Mouse (Mus musculus) brown adipose tissue, adult 24 weeks (tissue): ENCODE measurements around the gene Grap2. TPM values are rescaled to one million over a fixed set of nuclear protein-coding genes. Genes with fewer than 3 reads are reported as not detected.

ENCODE experiments used
- H3K27ac ChIP-seq: fragments of 200-500 bp; replicated peaks from 2 replicates; pipeline ENCODE4 v1.5.1; 2012; ENCODE audit warnings: low read depth, mild to moderate bottlenecking, low read length
- H3K4me1 ChIP-seq: fragments of 200-500 bp; 2 replicates; pipeline ENCODE4 v1.6.1; 2012; ENCODE audit warnings: low read length, mixed read lengths; ENCODE audit not compliant: control insufficient read depth, insufficient read depth, insufficient read length
- H3K4me3 ChIP-seq: fragments of 200-500 bp; 2 replicates; pipeline ENCODE4 v1.5.1; 2012; ENCODE audit warnings: low read depth, mild to moderate bottlenecking, low read length, moderate library complexity; ENCODE audit not compliant: insufficient read depth
- polyA plus RNA-seq: library from polyadenylated mRNA; stranded (reverse); fragments of >200 nt; gene quantifications from 2 replicates; pipeline ENCODE4 v1.2.4, GENCODE M21; 2012; ENCODE audit not compliant: missing spikeins, insufficient read depth, insufficient read length

Grap2 gene
- polyA plus RNA-seq, result 0.71 and 0.79 TPM in 2 replicates

DNA sequence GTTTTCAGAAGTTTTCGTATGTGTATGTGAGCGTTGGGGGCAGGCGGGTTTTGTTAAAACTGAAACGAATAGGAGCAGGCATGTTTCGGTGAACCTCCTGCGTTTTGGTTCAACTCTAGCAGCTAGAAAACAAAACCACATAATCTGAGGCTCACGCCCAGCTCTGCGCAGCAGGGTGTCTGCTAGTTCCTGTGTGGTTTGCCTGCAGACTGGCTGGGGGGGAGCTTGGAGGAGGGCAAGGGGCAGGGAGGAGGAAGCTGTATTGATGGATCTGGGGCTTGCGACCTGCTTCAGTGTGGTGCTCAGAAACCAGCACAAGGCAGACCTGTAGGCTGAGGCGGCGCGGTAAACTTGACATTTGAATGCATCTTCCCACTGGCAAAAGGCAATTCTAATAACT is at the start of gene Grap2:
TSS of gene Grap2 (plus strand) at position 304 of the 400 bp plus-strand sequence.
- Histone ChIP-seq H3K4me1 (no peaks in the 10 kb centered on the region), H3K4me3 (peak within 1 kb of the TSS; percentile 13; the same call in 1 of the 2 replicates)

DNA sequence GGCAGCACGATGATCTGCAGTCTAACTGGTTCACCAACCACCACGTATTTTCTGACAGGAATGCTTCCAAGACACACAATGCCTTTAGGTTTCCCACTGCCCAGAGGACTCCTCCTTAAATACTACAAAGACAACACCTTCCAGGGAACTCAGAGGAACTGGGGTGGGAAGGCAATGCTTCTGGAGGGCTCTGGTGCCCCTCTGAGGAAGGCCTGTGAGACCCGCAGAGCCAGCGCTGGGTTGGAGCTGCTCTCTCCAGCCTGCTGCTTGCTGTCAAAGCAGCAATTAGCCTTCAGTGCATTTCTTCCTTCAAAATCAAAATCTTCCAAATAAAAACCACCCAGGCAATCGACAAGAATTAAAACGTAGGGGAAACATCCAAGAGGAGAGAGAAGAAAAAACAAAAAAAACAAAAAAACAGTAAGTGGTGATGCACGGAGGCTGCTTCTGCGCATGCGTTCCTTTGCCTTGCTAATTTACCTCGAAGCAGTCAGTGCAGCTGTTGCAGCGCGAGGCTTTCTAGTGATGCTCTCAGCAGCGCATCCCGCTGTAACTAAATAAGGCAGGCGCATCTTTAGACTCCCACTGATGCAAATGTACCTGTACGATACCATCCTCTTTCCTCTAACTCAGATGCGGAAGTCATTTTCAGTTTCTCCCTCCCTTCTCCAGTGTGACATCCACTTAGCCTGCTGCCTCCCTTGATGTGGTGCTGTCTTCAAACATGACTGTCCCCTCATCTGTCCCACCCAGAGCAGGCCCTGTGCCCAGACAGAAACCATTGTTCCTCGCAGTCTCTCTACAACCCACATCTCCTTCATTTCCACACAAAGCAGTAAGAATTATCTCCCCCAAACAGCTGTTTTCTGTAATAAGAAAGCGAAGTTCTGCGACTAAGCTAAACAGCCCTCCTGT is 42.2 kb upstream of the Grap2 start:
- Histone ChIP-seq H3K4me1 (no peaks in the 10 kb centered on the region), H3K27ac (no peak overlapping the region), H3K4me3 (no peak overlapping the region)

More for the DNA sequence above, at the start of gene Grap2:
- no peak within 1 kb of the TSS for H3K27ac ChIP-seq

DNA sequence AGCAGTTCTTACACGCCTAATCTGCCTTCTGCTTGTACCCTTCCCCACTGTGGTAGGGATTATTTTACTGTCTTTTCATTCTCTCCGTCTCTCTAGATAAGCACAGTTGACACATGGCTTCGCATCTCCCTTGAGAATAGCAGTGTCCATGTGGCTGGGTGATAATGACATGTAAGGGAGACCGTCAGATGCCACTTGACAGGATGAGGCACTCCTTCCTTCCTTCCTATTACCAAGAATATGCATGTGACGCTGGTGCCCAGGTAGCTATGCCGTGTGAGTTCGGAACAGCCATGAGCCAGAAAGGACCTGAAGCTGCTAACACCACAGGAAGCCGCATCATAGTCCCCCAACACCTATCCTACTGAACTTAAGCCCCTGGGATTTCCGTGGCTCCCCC is 41.4 kb upstream of the Grap2 start:
- H3K27ac ChIP-seq, result no peak overlapping the region
- H3K4me3 ChIP-seq, result no peak overlapping the region
- no peaks in the 10 kb centered on the region for H3K4me1 ChIP-seq

DNA sequence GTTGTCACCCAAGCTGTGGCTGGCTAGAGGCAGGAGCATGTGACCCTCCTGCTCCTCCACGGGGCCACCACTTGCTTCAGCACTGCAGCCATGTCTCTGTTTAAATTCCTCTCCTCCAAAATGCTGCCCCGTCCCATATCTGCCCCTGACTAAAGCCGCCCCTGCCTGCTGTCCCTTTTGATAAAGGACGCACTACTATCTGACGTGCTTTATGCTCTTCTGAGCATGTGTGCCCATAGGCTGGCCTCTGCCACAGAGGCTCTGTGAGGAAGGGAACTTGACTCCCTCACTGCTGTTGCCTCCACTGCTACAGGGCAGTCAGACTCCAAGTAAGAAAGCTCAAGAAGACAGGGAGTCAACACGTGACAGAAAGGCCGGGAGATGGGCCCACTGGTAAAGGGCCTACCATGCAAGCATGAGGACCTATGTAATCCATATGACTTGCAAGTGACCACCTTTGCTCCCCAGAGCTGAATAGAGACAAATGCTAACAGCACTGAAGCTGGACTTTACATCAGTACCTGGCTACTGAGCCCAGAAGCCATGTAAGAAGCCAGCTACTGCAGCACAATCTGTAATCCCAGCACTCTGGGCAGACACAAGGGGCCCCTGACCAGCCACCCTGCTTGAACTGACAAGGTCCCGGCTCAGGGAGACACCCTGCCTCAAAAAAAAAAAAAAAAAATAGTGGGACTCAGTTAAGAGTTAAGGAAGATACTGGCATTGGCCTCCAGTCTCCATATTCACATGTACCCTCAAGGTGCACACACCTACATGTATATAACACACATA is 39.9 kb upstream of the Grap2 start:
- Histone ChIP-seq H3K4me1 (no peaks in the 10 kb centered on the region), H3K27ac (no peak overlapping the region), H3K4me3 (no peak overlapping the region)

DNA sequence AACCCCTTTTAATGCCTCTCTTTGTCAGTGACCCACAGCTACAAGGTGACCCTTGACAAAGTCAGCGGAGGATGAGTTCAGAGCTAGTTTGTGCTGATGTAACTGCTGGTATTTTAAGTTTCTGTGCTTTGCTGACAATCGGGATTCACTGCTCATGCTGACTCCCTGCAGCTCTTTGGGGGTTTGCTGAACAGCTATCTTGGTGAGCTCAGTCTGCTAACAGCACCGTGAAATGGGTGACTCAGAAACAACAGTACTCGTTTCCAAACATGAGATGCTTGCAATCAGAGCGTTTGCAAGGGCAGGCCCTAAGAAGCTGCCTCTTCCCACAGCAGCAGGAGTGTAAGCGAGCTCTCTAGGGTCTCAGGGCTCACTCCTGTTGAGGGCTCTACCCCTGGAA is 39.1 kb upstream of the Grap2 start:
- no peaks in the 10 kb centered on the region for H3K4me1 ChIP-seq
- H3K4me3 ChIP-seq, result no peak overlapping the region
- H3K27ac ChIP-seq, result no peak overlapping the region

DNA sequence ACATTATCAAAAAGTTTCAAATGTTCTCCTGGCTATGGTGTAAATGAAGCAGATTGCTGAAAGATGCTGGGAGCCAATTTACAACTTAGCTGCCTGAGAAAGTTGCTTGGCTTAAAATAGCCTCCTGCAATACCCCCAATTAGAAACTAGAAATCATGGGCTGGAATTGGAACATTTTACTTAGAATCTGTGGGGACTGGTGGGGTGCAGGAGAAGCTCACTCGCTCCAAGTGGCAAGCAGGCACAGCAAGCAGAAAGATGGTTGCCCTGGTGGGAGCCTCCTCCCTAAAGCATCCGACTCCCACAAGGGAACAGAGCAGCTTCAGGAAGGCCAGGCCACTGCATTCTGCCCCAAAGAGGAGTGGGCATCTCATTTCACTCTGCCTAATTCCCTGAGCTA is 36.3 kb upstream of the Grap2 start:
- Histone ChIP-seq H3K4me3 (no peak overlapping the region), H3K4me1 (no peaks in the 10 kb centered on the region), H3K27ac (no peak overlapping the region)

DNA sequence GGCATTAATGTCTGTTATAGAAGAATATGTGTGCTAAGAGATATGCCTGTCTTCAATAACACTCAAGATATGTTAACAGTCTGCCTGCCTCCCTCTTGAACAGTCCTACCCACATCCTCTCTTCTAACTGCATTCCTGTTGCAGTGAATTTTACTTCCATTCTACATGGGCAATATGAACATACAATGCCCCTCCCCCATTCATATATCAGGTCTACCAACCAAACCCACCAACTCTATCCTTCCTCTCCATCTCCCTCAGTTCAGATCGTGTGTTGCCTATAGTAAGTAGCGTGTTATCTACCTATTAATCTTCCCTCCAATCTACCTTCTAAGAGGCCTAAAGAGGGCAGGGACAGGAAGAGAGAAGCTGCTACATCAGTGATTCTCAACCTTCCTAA is 34.3 kb upstream of the Grap2 start:
- Histone ChIP-seq H3K27ac (no peak overlapping the region), H3K4me3 (no peak overlapping the region), H3K4me1 (no peaks in the 10 kb centered on the region)

DNA sequence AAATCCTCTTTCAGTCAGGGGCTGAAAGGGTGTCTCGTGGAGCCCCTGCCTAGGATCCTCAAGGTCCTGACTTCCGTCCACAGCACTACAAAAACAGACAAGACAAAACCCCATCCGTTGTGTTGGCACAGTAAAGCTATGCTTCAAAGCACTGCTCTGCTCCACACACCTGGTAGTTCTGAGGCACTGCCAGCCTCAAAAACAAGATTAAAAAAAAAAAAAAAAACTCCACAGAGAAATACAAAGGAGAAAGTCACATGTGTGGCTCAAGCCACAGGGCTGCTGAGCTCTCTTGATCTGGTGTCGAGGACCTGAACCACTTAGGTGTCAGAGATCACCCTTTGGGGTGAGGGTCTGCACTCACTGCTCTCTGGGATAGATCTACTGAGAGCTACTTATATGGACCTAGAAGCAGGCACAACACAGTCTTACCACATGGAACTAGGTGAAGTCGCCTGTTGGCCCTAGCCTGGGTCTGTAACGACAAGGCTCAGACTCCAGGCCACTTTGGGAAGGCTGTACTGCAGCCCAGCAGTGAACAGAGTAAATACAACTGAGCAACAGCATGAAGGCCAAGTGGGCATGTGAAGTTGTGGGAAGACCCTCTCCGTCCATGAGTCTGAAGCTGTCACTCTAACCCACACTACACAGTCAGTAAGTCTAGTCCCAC is 33.6 kb upstream of the Grap2 start:
- no peak overlapping the region for H3K27ac ChIP-seq
- H3K4me1 ChIP-seq, result no peaks in the 10 kb centered on the region
- H3K4me3 ChIP-seq, result no peak overlapping the region

DNA sequence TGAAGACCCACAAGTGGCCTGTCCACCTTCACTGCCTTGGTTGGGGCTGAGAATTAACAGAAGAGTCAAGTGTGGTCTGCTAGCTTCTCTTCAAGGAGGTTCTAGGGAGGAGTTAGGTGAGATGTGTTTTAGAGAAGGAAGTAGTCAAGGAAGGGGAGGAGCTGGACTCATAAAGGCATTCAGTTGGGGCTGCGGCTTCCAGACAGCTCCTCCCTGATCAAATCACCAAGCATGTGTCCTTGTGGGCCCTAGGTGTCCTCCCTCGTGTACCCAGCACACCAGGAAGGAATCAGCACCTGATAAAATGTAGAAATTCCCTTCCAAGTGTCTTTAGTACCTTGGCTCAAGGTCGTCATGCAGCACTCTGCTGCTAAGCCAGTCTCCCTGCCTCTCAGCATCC is 28.3 kb upstream of the Grap2 start:
- H3K27ac ChIP-seq, result no peak overlapping the region
- no peaks in the 10 kb centered on the region for H3K4me1 ChIP-seq
- H3K4me3 ChIP-seq, result no peak overlapping the region

DNA sequence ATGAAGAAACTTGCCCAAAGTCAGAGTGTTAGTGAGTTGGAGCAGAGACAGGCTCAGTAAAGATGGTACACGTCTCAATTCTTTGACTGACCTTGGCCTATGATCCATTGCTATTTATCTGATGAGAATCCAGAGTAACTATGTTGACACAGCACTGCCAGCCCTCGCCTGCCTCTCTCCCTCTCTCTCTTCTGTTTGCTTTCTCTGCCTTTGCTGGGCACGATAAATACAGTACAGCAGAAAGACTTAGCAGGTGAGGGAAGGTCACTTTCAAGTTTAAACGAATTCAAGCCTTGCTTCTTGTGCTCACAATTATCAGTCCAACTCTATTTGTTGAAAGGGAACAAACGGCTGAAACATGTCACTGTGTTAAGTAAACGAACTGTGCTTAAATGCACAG is 27.0 kb upstream of the Grap2 start:
- Histone ChIP-seq H3K4me1 (no peaks in the 10 kb centered on the region), H3K27ac (no peak overlapping the region), H3K4me3 (no peak overlapping the region)

DNA sequence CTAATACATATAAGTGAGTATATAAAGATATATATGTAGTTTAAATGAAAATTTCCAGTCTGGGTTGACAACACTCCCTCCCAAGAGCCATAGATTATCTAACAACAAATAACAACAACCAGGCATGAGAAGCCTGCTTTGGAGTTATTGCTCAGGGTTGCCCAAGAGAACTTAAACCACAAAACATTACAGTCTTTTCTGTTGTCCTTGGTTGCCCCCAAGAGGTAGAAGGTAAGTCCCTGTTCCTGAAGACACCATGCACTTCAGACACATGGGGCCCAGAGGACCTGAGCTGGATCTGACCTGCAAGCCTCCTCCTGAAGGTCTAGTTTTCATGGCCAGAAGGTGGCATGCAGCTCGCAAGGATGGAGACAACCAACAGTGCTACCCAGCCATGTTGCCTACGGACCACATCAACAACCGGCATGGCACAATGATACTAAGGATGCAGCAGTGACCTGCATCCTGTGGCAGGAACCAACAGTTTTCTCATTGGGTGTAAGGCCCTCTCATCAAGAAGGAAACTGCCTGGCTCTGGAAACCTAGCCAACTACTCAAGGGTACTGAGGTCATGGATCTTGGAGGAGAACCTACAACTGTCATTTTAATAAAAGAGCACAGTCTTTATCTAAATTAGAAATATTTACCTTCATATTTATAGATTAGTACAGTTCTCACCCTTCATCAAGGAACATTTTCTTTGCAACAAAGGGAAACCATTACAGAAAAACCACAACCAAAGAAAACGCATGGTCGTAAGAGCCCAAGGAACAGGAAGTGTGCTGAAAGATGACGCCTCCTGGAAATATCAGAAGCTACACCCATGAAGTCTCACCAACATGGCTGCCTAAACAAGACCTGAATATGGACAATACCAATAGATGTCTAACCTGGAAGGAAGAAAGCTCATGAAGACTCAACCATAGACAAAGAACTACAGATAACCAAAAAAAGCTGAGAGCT is 17.3 kb upstream of the Grap2 start:
- Histone ChIP-seq H3K27ac (no peak overlapping the region), H3K4me3 (no peak overlapping the region), H3K4me1 (no peaks in the 10 kb centered on the region)

DNA sequence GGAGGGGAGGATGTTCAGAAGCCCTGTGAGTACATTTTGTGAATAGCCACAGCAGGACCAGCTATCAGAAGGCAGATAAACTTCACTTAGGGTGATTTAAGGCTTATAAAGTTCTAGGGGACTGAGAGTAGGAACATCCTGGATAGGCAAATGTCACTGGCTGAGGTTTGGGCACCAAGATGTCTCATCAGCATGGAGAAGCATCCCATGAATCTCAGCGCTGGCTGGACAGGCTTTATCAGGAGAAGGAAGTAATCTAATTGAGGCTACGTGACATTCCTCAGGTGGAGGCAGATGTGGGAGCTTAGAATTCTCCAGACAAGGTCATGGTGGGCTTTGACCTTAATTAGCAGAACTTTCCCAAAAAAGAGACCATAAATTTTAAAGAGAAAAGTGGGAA is 16.4 kb upstream of the Grap2 start:
- Histone ChIP-seq H3K27ac (no peak overlapping the region), H3K4me3 (no peak overlapping the region), H3K4me1 (no peaks in the 10 kb centered on the region)

DNA sequence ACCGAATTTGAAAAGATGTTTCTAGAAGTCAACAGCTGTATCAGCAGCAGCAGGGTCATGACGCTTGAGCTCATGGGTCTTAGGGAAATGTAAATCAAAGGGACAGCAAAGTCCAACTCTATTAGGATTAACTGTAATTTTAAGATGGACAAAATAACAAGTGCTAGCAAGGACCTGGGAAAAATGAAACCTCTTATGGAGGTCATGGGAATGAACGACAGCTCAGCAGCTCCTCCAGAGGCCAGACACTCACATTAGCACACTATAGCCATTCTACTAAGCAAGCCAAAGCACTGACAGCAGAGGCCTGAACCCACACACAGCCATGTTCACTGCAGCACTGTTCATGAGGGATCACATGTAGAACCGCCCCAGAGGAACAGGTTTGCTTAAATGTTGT is 14.6 kb upstream of the Grap2 start:
- no peak overlapping the region for H3K27ac ChIP-seq
- H3K4me1 ChIP-seq, result no peaks in the 10 kb centered on the region
- H3K4me3 ChIP-seq, result no peak overlapping the region

DNA sequence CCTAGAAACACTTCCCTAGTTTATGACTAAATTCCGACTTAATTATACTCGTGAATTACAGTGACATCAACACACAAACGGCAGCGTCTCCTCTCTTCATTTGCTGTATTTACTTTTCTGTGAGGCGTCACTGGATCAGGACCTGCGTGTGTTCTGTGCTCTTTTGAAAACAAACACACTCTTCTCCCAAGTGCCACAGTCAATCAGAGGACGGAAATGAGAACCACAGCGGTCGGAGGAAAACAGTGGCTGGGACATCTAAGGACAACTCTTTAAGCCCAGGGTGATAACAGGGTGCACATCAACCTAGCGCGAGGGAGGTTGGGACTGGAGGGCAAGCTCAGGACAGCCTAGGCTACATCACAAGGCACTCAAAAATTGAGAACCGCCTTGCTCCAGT is 12.9 kb upstream of the Grap2 start:
- H3K4me1 ChIP-seq, result no peaks in the 10 kb centered on the region
- H3K27ac ChIP-seq, result no peak overlapping the region

More for the DNA sequence above, 12.9 kb upstream of the Grap2 start:
- H3K4me3 ChIP-seq, result no peak overlapping the region
